Mouse (Mus musculus) spleen, postnatal 14 days (tissue): Measurements from ENCODE around the gene Tspan9.

Experiments used
- DNase-seq, 2 experiments: peaks; one replicate each; pipeline ENCODE4 v3.0.0; 2021 to 2022; ENCODE audit warnings: low spot score in 2 of 2

The Tspan9 gene

GRCm38 (mm10) chr6:128036597-128036996 lies 106.8 kb downstream of the Tspan9 start:
- DNase-seq, result no peak

GRCm38 (mm10) chr6:128035930-128036309 lies 107.5 kb downstream of the Tspan9 start:
- no peak for DNase-seq

DNA sequence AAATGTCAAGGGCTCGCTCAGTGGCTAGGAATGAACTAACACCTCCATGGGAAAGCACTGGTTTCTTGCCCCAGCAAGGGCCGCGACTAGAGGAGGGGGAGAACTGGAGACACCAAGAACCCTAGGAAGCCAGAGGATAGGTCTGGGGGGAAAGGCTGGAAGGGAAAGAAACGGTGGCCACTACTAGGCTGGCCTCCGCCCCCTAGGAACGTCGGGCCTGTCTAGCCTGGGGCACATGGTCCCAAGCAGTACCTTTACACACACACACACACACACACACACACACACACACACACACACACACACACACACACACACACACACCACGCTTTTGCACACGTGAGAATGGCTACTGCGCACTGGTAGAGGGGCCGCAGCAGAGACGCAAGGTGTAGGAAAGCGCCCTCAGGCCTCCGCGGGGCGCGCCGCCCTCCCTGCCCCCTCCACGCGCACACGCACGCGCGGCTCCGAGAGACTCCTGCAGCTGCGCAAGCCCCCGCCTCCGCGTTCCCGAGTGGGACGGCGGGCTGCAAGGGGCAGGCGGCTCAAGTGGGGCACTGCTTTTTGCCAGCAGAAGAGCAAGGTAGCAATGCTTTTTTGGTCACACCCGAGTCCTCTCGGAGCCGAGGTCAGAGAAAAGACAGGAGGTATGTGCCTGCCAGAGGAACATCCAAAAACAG lies 108.0 kb downstream of the Tspan9 start:
- DNase-seq, result no peak

DNA sequence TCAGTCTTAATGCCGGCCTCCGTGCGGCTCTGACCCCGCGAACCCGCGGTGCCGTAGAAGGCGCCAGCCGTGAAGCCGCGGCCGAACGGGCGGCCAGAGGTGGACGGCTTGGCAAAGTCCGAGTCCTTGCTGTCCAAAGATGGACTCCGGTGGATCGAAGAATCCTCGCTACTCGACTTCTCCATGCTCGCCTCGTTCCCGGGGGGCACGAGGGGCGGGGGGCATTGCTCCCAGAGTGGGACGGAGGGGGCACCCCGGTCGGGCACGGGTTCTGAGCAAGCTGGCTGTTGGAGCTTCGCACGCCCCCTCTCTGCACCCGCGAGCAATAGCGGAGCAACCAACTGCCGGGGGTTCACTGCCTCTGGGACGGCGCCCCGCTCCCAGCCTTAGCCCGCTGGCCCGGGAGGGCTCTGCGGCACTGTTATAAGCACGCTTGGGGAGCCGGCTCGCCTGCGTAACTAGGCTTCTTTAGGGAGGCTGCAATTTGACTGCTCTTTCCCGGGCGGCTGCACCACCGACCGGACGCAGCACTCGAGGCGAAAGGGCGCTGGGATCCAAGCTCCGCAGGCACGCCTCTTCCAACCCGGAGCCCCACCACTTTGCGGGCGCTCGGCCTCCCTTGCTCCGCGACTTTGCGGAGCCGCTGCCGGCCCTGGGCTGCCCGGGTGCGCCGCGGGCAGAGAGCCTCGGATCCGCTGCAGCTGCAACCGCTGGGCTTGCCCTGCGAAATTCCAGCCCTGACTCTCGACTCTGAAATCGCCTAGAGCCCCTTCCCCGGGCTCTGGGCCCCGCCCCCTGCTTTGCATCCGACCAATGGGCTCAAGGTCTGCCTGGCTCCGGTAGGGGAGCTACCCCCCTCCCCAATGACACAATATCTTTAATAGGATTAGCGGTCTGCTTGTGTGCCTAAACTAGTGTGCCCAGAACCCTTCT lies 108.8 kb downstream of the Tspan9 start:
- no peak for DNase-seq

DNA sequence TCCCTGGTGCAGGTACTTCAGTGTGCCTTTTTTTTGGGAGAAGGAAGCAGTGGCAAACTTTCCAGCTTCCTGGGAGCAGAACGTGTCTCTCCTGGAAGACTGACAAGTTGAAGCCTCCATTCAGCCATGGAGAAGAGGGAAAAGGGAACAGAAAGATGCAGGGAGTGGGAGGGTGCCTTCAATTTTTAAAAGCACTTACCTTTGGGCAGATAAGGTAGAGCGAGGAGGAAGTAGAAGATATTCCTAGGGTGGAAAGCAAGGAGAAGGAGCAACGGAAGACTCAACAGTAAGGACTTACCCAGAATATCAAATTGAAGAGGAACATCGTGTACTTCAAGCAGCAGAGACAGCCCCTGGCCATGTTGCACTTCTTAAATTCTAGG lies 109.5 kb downstream of the Tspan9 start:
- no peak for DNase-seq

- no peak for DNase-seq
These were observed 110.1 kb downstream of the Tspan9 start for GRCm38 (mm10) chr6:128033172-128033867.

GRCm38 (mm10) chr6:128032252-128033171 lies 110.9 kb downstream of the Tspan9 start:
- peak; percentile 26 to 42 for DNase-seq

DNA sequence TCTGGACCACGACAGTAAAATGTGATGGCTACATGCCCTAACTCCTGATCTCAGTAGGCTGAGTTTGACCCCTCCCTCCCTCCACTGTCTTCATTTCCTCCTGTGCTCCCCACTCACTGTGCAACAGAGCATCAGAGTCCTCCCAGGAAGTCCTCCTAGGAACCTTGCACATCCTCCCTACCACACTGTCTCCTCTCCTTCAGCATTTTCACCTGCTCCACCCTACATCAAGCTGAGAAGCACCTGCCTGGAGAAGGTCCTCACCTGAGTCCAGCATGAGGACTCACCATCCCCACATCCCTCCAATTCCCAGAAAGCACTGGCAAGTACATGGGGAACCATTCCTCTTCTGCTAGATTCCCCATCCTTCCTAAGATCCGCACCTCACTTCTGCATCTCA lies 111.8 kb downstream of the Tspan9 start:
- no peak for DNase-seq

DNA sequence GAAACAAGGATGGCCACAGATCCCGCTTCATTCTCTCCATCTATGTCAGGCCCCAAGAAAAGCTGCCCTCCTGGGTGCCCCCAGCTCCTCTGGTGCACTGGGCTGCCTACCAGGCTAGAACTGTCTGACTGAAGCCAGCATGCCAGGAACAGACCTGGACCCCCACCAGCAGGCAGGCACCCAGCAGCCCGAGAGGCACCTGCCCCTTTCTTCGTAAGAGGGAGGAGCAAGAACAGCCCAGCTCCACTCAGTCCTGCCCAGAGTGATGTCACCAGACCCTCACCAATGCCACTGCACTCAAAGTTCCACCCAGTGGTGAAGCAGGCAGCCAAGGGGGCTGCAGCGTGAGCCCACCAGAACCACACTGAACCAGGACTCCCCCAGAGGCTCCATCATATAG lies 112.3 kb downstream of the Tspan9 start:
- no peak for DNase-seq

DNA sequence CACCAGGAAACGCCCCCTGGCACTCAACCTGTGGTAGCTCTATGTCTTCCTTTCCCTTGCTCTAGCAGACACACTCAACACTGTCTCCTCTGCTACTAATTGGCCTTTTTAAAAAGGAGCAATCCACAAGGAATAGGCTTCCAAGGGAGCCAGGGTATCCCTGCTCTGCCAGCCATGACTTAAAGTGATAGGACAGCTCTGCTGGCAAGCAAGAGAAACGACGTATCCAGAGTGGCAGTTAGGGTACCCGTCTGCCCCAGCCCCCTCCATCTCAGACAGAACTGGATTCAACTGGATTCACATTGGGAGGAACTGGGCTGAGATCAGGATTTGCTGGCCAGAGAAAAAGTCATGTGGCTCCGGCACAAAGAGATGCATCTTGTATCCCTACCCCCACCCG lies 112.9 kb downstream of the Tspan9 start:
- DNase-seq, result no peak

DNA sequence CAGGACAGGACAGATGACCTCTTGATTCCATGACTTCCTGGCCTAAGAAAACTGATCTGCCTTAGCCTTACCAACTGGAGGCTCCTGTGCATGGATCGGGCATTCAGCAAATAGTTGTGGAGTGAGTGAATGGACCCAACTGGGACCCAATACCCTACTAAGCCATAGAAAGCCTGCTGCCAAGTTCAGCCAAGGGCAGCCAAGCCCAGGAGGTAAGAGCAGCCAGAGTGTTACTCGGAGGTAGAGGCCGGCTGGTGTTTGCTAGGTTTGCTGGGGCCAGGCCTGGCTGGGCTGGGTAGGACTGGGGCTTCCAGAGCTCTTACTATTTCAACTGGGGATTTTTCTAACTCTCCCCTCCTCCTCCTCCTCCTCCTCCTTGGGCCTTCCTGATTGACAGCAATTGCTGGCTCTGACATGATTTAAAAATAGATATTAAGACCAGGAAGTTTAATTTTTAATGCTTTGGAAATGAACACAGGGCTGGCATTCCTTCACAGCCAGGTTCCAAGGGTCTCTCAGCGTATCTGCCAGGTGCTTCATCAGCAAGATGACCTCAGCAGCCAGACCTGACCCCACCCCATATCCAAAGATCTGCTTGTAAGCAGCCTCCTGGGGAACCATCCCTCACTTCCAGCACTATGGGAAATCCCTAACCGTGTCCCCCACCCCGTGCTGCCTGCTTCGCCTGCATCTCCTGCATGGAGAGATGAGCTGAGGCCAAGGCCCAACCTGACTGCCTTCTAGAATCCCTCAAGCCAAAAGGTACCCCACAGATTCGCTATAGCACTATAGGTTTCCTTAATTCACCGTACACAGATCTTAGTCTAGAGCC lies 113.7 kb downstream of the Tspan9 start:
- no peak for DNase-seq

GRCm38 (mm10) chr6:128028116-128028940 lies 115.1 kb downstream of the Tspan9 start:
- DNase-seq, result no peak

DNA sequence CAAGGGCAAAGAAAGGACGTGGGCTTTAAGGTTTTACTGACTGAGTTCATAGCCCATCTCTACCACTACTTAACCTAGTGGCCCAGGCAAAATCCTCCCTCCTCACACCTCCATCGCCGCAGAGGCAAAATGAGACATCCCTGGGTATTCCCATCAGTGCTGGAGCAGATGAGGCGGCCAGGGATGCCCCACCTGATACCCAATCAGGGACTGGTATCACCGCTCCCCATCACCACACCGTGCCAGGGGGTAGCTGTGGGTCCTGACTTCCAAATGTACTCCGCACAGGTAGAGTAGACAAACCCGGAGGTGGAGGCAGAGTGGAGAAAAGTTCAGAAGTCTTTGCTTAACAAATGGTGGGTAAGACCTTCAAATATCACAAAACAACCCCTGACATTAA lies 117.4 kb downstream of the Tspan9 start:
- no peak for DNase-seq

DNA sequence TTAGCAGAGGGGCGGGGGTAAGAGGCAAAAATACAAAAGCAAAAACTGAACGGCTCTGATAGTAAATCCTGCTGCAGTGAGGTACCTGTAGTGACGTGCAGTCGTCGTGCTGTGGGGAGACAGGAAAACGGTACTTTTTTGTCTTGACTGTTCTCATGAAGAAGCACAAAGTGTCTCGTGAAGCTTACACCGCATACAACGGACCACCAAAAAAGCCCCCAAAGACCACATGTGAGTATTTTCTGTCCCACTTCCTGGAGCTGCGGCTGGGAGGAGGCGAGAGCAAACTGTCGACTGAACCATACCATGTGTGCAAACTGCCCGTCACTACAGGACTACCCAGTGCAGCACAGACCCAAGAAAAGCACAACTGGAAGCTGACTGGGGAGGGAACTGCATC lies 117.8 kb downstream of the Tspan9 start:
- no peak for DNase-seq

DNA sequence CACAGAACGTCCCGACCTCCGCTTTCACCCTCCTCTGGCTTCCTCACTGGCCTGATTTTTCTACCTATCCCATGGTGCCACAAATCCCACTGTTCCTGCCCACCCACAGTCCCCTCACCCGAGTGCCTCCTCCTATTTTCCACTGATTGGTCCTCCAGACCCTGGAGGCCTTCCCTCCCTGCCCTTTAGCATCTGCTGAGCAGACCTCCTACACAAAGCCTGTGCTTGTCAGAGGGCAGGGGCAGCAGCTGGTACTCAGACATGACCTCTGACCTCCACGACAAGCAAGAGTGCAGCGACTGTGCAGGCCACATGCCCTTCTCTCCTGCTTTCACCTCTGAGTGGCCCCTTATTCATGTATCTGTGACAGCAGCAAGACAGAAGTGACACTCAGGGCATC lies 121.2 kb downstream of the Tspan9 start:
- DNase-seq, result no peak

DNA sequence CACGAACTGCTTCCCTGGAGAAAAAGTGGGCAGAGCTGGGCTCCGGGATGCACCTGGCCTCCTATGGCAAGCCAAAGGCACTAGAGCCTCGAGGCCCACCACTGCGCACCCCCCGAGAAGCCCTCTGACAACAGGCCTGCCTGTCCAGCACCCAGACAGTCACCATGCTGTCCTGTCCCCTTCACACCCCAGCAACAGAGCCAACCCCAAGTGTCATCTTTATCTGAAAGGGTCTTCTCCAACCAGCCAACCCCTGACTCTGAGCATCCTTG lies 121.5 kb downstream of the Tspan9 start:
- no peak for DNase-seq

DNA sequence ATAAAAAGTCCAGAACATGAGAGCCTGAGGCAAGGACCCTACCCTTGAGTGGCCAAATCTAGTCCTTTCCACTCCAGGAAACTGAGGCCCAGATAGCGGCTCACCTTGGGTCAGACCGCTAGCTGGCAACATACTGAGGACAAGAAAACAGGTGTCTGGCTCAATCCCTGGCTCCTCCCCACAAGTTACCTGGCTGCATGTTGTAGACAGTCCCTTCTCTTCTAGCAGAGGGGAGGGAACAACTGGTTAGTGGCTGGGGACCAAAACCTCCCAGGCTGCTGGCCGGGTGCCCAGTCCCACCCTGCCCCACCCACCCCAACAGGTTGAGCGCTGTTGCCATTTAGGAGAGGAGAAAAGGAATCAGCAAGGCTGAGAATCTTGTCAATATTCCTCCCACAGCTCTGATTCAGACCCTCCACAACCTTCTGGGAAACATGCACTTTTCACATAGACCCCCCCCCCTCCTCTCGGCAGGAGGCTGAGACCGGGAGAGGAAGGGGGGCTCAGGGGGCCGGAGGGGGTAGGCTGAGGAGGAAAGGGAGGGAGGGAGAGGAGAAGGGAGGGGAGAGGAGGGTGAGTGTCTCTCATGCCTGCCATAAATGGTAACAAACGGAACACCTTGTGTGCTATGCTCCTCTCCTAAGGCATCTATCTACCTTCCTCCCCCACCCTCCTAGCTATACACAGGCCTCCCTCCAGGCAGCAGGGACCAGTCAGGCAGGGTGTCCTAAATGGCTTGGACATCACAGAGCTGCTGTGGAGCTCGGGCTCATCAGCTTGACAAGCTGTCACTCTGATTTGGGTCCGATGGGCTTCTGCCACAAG lies 122.1 kb downstream of the Tspan9 start:
- no peak for DNase-seq

GRCm38 (mm10) chr6:128020521-128021057 lies 122.8 kb downstream of the Tspan9 start:
- DNase-seq, result no peak

- DNase-seq, result no peak
These were observed 123.3 kb downstream of the Tspan9 start for GRCm38 (mm10) chr6:128020053-128020452.
